Mouse (Mus musculus) spleen, adult 2 months (tissue): ENCODE data around the gene Lrp8.

Experiments
- CTCF ChIP-seq: fragments of 200-500 bp; IDR thresholded peaks from 2 replicates; pipeline ENCODE4 v1.5.1; 2011; ENCODE audit warnings: mild to moderate bottlenecking, inconsistent platforms; ENCODE audit not compliant: insufficient read depth, insufficient read length, insufficient replicate concordance; ENCODE audit errors: extremely low read depth
- POLR2A ChIP-seq: fragments of 200-500 bp; IDR thresholded peaks from 2 replicates; pipeline ENCODE4 v1.6.1; 2011; ENCODE audit warnings: low read depth, low read length, inconsistent platforms

DNA sequence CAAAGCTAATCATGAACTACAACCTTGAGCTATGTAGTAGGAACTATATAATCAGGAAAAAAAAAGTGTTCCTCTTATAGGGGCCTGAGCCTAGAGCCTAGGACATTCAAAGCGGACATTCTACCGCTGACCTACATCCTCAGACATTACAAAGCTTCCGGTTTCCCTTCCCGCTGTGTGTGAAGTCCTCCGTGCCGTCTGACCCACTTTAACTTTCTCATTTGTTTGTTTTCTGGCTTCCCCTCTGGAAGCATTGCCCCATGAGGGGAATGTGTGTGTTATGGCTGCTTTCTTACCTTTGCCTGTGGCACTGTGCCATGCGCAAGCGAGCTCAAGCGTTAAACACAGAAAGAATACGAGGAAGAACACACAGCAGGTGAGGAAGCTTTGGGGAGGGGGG is 18.5 kb upstream of the Lrp8 start:
- TF ChIP-seq CTCF (no peak), POLR2A (no peak)
